Mouse (Mus musculus) liver, embryonic 12.5 days (tissue): ENCODE measurements around the gene Sgce. TPM values are rescaled to one million over a fixed set of nuclear protein-coding genes. Genes with fewer than 3 reads are reported as not detected.

Experiments used
- ATAC-seq: fragments of 200-750 bp; cut with Nextera tagmentation; 2 replicates; pipeline ENCODE4 v1.8.0; 2017; ENCODE audit warnings: moderate number of reproducible peaks, mild to moderate bottlenecking, moderate library complexity
- H3K27ac ChIP-seq: fragments of 300-500 bp; sonication (generic); 2 replicates; pipeline ENCODE4 v1.5.1; 2016; ENCODE audit warnings: mild to moderate bottlenecking
- H3K27me3 ChIP-seq: fragments of 300-500 bp; sonication (generic); replicated peaks from 2 replicates; pipeline ENCODE4 v1.6.1; 2016; ENCODE audit warnings: mild to moderate bottlenecking, moderate library complexity
- H3K36me3 ChIP-seq: fragments of 300-500 bp; sonication (generic); 2 replicates; pipeline ENCODE4 v1.6.1; 2016; ENCODE audit warnings: mild to moderate bottlenecking, moderate library complexity
- H3K4me1 ChIP-seq: fragments of 300-500 bp; sonication (generic); 2 replicates; pipeline ENCODE4 v1.6.1; 2016
- H3K4me2 ChIP-seq: fragments of 300-500 bp; sonication (generic); 2 replicates; pipeline ENCODE4 v1.6.1; 2016; ENCODE audit warnings: mild to moderate bottlenecking, moderate library complexity
- H3K4me3 ChIP-seq: fragments of 300-500 bp; sonication (generic); 2 replicates; pipeline ENCODE4 v1.5.1; 2016; ENCODE audit warnings: mild to moderate bottlenecking, moderate library complexity
- H3K9ac ChIP-seq: fragments of 300-500 bp; sonication (generic); 2 replicates; pipeline ENCODE4 v1.6.1; 2016; ENCODE audit warnings: mild to moderate bottlenecking, moderate library complexity
- H3K9me3 ChIP-seq: fragments of 300-500 bp; sonication (generic); replicated peaks from 2 replicates; pipeline ENCODE4 v1.6.1; 2016; ENCODE audit warnings: mild to moderate bottlenecking, moderate library complexity
- WGBS: fragments of 180-500 bp; shearing (Covaris S2); methylation state at CpG from one replicate; pipeline ENCODE4 v1.1.7; 2016; ENCODE audit not compliant: insufficient replicate concordance; 5-methylcytosine and 5-hydroxymethylcytosine counted together
- polyA plus RNA-seq: library from polyadenylated mRNA; unstranded; fragments of >200 nt; fragmentation: Nextera tagmentation; extraction: Ambion mirVana; gene quantifications from 2 replicates; pipeline ENCODE4 v1.2.1, GENCODE M21; 2016

Sgce gene
- polyA plus RNA-seq, 1 experiment from 2014 or later, result 17.9 TPM

GRCm38 (mm10) chr6:4633189-4633588, 113.8 kb downstream of the Sgce start:
- Histone ChIP-seq H3K9ac (no peak overlapping the region), H3K27ac (no peak overlapping the region), H3K4me2 (no peak overlapping the region), H3K4me1 (peaks cover 6% of the 10 kb centered on the region), H3K4me3 (no peak overlapping the region), H3K36me3 (peaks cover 21% of the 10 kb centered on the region; the same call in 1 of the 2 replicates), H3K9me3 (no peaks in the 10 kb centered on the region), H3K27me3 (no peaks in the 10 kb centered on the region)
- WGBS, result 89% methylated on average over 4 of the region's 4 CpGs
- ATAC-seq, result no peak

GRCm38 (mm10) chr6:4631464-4631863, 115.5 kb downstream of the Sgce start:
- H3K9me3 ChIP-seq, result no peaks in the 10 kb centered on the region
- 65% methylated on average over 3 of the region's 3 CpGs for WGBS
- no peaks in the 10 kb centered on the region for H3K27me3 ChIP-seq
- ATAC-seq, result no peak
- H3K36me3 ChIP-seq, result peaks cover 14% of the 10 kb centered on the region; the same call in 1 of the 2 replicates
- H3K4me1 ChIP-seq, result peaks cover 6% of the 10 kb centered on the region
- no peak overlapping the region for H3K27ac ChIP-seq
- no peak overlapping the region for H3K4me2 ChIP-seq
- H3K4me3 ChIP-seq, result no peak overlapping the region
- no peak overlapping the region for H3K9ac ChIP-seq

Other genes starting within 250 kb of the Sgce start
- 85.5 and 94.7 TPM in 2 replicates for gene Col1a2, start 242.4 kb downstream of the Sgce start, polyA plus RNA-seq
- gene Casd1, start 146.4 kb downstream of the Sgce start, polyA plus RNA-seq, result 17.4 and 18.1 TPM in 2 replicates
- 5.2 and 5.7 TPM in 2 replicates for gene Peg10, start 99 bp upstream of the Sgce start, polyA plus RNA-seq
- 7.7 and 9.1 TPM in 2 replicates for gene Ppp1r9a, start 155.7 kb upstream of the Sgce start, polyA plus RNA-seq